Mouse (Mus musculus): ENCODE data around the gene Fgf11. TPM values are rescaled to one million over a fixed set of nuclear protein-coding genes. Genes with fewer than 3 reads are reported as not detected.

Fgf11 gene
- polyA plus RNA-seq, 1 experiment from 2014 or later: 1.2 TPM

DNA sequence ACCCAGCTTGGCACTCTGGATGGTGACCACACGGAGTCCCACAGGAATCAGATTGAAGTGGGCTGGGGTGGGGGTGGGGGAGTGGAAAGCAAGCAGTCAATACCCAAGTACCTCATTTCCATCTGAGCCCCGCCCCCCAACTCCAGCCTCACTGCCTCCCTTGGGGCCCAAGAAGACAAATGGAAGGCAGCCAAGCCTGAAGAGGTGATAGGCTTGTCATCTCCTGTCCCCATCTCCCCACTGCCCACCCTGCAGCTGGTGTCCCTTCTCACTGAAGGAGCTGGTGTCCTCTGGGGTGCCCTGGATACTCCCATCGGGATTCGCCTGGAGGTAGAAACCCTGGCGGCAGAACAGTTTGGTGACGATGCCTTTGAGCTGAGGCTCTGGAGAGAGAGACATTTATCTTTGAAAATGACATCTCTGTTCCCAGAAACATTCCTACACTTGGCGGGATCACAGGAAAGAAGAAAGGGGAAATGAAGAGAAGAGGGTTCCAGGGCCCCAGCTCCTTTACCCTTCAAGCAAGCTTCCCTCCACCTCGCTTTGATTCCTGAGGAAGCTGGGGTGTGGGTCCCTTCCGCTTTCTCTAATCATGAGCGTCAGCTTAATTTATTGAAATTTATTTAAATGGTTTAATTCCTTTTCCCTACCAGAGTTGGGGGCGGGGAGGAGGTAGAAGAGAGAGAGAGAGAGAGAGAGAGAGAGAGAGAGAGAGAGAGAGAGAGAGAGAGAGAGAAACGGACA lies 2.1 kb downstream of the Fgf11 start:
- Histone ChIP-seq H3K4me1 (replicated peaks; ENCODE audit: control insufficient read depth, insufficient read depth, low read length) (peaks cover 43% of the 10 kb centered on the region), H3K9me3 (ENCODE audit: control insufficient read depth, low read length) (no peaks in the 10 kb centered on the region), H3K36me3 (ENCODE audit: control insufficient read depth, insufficient read depth, low read length) (no peaks in the 10 kb centered on the region), H3K4me2 (peak overlapping the region; percentile 94), H3K4me3 (ENCODE audit: low read depth, low read length) (no peak overlapping the region), H3K9ac (ENCODE audit: low read depth, low read length) (no peak overlapping the region), H3K27me3 (replicated peaks; ENCODE audit: control insufficient read depth, insufficient read depth, low read length) (peaks cover 75% of the 10 kb centered on the region), H3K27ac (ENCODE audit: low read depth, low read length) (no peak overlapping the region)
- ATAC-seq (replicated peaks; ENCODE audit: low FRiP score) (no peak), DNase-seq (ENCODE audit: low spot score) (no peak)
- 37% methylated on average over 12 of the region's 12 CpGs for WGBS

DNA sequence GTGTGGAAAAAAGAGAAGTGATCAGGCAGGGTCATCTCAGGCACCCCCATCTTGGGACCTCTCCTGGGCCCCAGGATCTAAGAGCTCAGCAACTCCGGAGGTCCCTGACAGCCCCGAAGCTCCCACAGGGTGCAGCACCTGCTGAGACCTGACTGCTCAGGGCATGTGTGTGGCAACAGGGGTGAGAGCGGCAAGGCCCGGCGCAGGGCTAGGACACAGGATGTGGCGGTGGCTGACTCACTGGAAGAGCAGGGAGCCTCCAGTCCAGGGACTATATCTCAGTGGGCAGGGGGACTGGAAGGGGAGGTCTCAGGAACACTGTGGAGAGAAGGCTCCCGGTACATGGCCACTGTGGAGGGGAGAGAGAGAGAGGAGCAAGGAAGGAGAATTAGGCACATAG lies 3.7 kb downstream of the Fgf11 start:
- DNase-seq (ENCODE audit: low spot score) (no peak), ATAC-seq (replicated peaks; ENCODE audit: low FRiP score) (no peak)
- Histone ChIP-seq H3K9ac (ENCODE audit: low read depth, low read length) (no peak overlapping the region), H3K4me3 (ENCODE audit: low read depth, low read length) (no peak overlapping the region), H3K27ac (ENCODE audit: low read depth, low read length) (no peak overlapping the region), H3K36me3 (ENCODE audit: control insufficient read depth, insufficient read depth, low read length) (no peaks in the 10 kb centered on the region), H3K4me2 (no peak overlapping the region), H3K4me1 (replicated peaks; ENCODE audit: control insufficient read depth, insufficient read depth, low read length) (peaks cover 27% of the 10 kb centered on the region), H3K9me3 (ENCODE audit: control insufficient read depth, low read length) (no peaks in the 10 kb centered on the region), H3K27me3 (replicated peaks; ENCODE audit: control insufficient read depth, insufficient read depth, low read length) (peaks cover 58% of the 10 kb centered on the region)
- 70% methylated on average over 7 of the region's 7 CpGs for WGBS

DNA sequence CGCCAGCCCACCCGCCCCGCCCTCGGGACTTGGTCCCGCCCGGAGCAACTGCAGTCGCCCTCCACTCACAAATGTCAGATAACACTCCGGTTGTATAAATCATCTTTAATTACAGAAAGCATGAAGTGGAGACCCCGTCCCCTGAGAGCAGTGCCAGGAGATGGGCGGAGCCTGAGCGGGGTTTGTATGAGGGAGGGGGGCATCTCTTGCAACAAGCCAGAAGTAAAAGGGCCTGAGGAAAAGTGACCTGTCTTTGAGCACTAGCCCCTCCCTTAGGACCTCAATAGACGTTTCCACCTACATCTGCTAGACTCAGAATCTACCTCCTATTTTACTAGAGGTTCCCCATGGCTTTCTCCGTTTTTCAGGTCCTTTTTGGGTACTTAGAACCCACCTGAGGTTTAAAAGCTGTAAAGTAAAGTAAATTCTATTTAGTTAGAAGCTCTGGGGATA lies 5.6 kb downstream of the Fgf11 start:
- H3K4me3 ChIP-seq (ENCODE audit: low read depth, low read length): peak overlapping the region; percentile 48
- no peak for ATAC-seq (replicated peaks; ENCODE audit: low FRiP score)
- H3K4me2 ChIP-seq: peak overlapping the region; percentile 89
- no peaks in the 10 kb centered on the region for H3K36me3 ChIP-seq (ENCODE audit: control insufficient read depth, insufficient read depth, low read length)
- peaks cover 12% of the 10 kb centered on the region for H3K4me1 ChIP-seq (replicated peaks; ENCODE audit: control insufficient read depth, insufficient read depth, low read length)
- DNase-seq (ENCODE audit: low spot score): no peak
- no peak overlapping the region for H3K27ac ChIP-seq (ENCODE audit: low read depth, low read length)
- H3K27me3 ChIP-seq (replicated peaks; ENCODE audit: control insufficient read depth, insufficient read depth, low read length): peaks cover 41% of the 10 kb centered on the region
- no peaks in the 10 kb centered on the region for H3K9me3 ChIP-seq (ENCODE audit: control insufficient read depth, low read length)
- WGBS: 5% methylated on average over 13 of the region's 13 CpGs
- peak overlapping the region; percentile 44 for H3K9ac ChIP-seq (ENCODE audit: low read depth, low read length)

DNA sequence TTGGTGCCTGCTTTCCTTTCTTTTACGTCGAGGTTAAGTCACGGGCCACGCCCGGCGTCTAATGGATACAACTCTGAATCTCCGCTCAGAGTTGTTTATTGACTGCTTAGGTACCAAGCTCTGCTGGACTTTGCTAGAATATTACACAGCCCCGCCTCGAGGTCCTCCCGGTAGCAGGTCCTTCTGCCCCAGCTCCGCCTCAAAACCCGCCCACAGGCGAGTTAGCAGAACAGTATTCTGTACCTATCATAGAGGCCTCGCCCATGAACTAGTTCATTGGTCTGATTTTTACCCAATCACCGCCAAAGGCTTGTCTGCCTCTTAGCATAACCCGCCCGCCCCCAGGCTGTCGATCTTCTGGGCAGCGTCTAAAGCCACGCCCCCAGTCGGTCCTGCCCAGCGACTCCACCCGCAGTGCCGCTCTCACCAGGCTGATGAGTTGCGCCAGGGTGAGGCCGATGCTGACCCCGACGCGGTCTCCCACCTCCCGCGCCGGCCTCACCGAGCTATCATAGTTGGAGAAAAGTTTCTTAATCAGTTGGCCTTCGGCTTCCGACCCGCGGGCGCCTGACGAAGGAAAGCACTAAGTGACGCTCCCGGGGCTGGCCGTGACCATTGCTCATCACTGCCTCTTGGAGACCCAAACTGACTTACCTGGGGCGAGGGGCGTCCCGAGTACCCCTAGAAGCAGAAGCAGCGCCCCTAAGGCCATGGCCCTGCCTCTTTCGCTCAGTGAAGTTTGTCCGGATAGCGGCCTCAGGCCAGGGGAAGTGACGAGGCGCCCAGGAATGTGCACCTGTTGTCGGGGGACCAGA lies 6.3 kb downstream of the Fgf11 start, which contains the start of gene Chrnb1:
Gene Chrnb1, minus strand, starts transcription at position 776 of the 815 bp plus-strand sequence.
- H3K27ac ChIP-seq (ENCODE audit: low read depth, low read length): no peak within 1 kb of the TSS
- peak; percentile 99 for ATAC-seq (replicated peaks; ENCODE audit: low FRiP score)

DNA sequence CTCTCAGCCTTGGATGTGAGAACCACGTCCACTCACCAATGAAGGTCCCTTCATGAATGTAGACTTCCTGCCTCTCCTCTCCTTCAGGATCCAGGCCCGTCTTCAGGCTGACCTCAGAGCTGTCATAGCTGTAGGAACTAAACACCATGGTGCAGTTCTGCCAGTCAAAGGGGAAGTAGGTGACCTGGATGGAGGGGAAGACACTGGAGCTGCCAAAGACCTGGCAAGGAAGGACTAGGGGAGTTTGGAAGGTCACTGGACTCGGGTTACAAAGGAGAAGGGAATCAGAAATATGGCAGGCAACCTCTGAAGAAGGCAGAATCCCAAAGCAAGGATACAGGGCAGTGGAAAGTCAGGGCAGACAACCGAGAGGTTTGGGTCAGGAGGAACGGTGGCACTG lies 8.2 kb downstream of the Fgf11 start:
- Histone ChIP-seq H3K27ac (ENCODE audit: low read depth, low read length) (no peak overlapping the region), H3K4me2 (no peak overlapping the region), H3K9me3 (ENCODE audit: control insufficient read depth, low read length) (no peaks in the 10 kb centered on the region), H3K9ac (ENCODE audit: low read depth, low read length) (no peak overlapping the region), H3K4me3 (ENCODE audit: low read depth, low read length) (no peak overlapping the region), H3K27me3 (replicated peaks; ENCODE audit: control insufficient read depth, insufficient read depth, low read length) (peaks cover 17% of the 10 kb centered on the region; the same call in 1 of the 2 replicates), H3K4me1 (replicated peaks; ENCODE audit: control insufficient read depth, insufficient read depth, low read length) (0 out of 2 replicates have a peak, but pooled peaks cover 3% of the 10 kb centered on the region), H3K36me3 (ENCODE audit: control insufficient read depth, insufficient read depth, low read length) (no peaks in the 10 kb centered on the region)
- no peak for ATAC-seq (replicated peaks; ENCODE audit: low FRiP score)
- no peak for DNase-seq (ENCODE audit: low spot score)
- 56% methylated on average over 5 of the region's 5 CpGs for WGBS

More for the DNA sequence above, 6.3 kb downstream of the Fgf11 start, which contains the start of gene Chrnb1:
- Histone ChIP-seq H3K4me3 (ENCODE audit: low read depth, low read length) (peak within 1 kb of the TSS; percentile 48), H3K4me2 (peak within 1 kb of the TSS; percentile 89), H3K9me3 (ENCODE audit: control insufficient read depth, low read length) (no peaks in the 10 kb centered on the region), H3K4me1 (replicated peaks; ENCODE audit: control insufficient read depth, insufficient read depth, low read length) (peaks cover 8% of the 10 kb centered on the region; the same call in 1 of the 2 replicates), H3K36me3 (ENCODE audit: control insufficient read depth, insufficient read depth, low read length) (no peaks in the 10 kb centered on the region), H3K27me3 (replicated peaks; ENCODE audit: control insufficient read depth, insufficient read depth, low read length) (peaks cover 35% of the 10 kb centered on the region), H3K9ac (ENCODE audit: low read depth, low read length) (peak within 1 kb of the TSS; percentile 44)
- 1% methylated on average over 52 of the region's 52 CpGs for WGBS
- DNase-seq (ENCODE audit: low spot score): peak; percentile 89

DNA sequence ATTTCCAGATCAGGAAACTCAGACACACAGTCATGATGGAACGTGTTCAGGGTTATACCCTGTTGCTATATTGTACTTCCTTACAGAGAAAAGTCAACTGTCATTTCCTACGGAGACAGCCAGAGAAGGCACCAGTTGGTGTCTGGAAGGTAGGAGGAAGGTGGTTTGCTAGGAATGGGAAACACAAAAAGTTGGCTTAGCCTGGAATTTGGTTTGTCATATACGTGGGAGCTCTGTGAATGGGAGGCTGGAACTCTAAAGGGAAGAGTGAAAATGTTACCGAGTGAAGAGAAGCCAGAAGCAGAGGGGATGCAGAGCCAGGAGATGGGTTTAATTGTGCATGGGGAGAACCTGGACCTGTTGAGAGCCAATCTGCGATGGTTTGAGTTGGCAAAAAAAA lies 10.2 kb downstream of the Fgf11 start:
- no peak for DNase-seq (ENCODE audit: low spot score)
- no peak overlapping the region for H3K9ac ChIP-seq (ENCODE audit: low read depth, low read length)
- no peak overlapping the region for H3K4me2 ChIP-seq
- H3K9me3 ChIP-seq (ENCODE audit: control insufficient read depth, low read length): no peaks in the 10 kb centered on the region
- H3K4me3 ChIP-seq (ENCODE audit: low read depth, low read length): no peak overlapping the region
- peaks cover 5% of the 10 kb centered on the region; the same call in 1 of the 2 replicates for H3K27me3 ChIP-seq (replicated peaks; ENCODE audit: control insufficient read depth, insufficient read depth, low read length)
- H3K36me3 ChIP-seq (ENCODE audit: control insufficient read depth, insufficient read depth, low read length): no peaks in the 10 kb centered on the region
- no peak for ATAC-seq (replicated peaks; ENCODE audit: low FRiP score)
- no peak overlapping the region for H3K27ac ChIP-seq (ENCODE audit: low read depth, low read length)
- WGBS: 68% methylated on average over 5 of the region's 5 CpGs
- 0 out of 2 replicates have a peak, but pooled peaks cover 3% of the 10 kb centered on the region for H3K4me1 ChIP-seq (replicated peaks; ENCODE audit: control insufficient read depth, insufficient read depth, low read length)

DNA sequence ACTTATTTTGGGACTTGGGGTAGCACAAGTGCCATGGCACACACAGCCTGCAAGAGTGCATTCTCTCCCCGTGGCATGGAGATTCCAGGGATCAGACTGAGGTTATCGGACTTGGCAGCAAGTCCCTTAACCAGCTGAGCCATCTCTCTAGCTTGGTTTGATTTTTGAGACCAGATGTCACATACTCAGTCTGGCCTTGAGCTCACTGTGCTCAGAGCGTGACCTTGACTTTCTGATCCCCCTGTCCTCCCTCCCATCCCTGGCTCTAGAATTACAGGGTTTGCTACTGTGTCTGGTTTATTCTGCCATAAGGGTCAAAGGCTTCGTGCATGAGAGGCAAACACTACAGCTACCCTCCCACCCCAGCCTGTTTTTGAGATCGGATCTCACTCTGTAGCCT lies 12.2 kb downstream of the Fgf11 start:
- H3K4me3 ChIP-seq (ENCODE audit: low read depth, low read length): no peak overlapping the region
- H3K9me3 ChIP-seq (ENCODE audit: control insufficient read depth, low read length): no peaks in the 10 kb centered on the region
- H3K4me1 ChIP-seq (replicated peaks; ENCODE audit: control insufficient read depth, insufficient read depth, low read length): peaks cover 9% of the 10 kb centered on the region
- H3K27me3 ChIP-seq (replicated peaks; ENCODE audit: control insufficient read depth, insufficient read depth, low read length): 0 out of 2 replicates have a peak, but pooled peaks cover 2% of the 10 kb centered on the region
- no peak overlapping the region for H3K4me2 ChIP-seq
- ATAC-seq (replicated peaks; ENCODE audit: low FRiP score): no peak
- no peak overlapping the region for H3K27ac ChIP-seq (ENCODE audit: low read depth, low read length)
- H3K9ac ChIP-seq (ENCODE audit: low read depth, low read length): no peak overlapping the region
- no peak for DNase-seq (ENCODE audit: low spot score)
- WGBS: 58% methylated on average over 5 of the region's 5 CpGs
- no peaks in the 10 kb centered on the region for H3K36me3 ChIP-seq (ENCODE audit: control insufficient read depth, insufficient read depth, low read length)

DNA sequence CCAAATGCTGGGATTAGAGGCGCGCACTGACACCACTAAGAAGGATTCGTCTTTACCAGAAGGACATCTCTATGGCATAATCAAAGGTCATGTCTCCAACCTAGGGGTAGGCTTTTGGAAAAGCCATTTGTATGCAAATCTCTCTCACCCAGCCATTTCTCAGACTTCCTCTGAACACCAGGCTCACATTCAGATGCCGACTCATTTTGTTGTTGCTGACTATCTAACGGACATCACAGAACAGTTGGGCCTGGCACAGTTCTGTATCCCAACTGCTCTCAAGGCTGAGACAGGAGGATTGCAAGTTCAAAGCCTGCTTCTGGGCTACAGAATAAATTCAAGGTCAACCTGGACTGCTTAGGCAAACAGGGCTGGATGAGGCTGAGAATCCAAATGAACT lies 14.4 kb downstream of the Fgf11 start:
- Histone ChIP-seq H3K4me3 (ENCODE audit: low read depth, low read length) (no peak overlapping the region), H3K4me1 (replicated peaks; ENCODE audit: control insufficient read depth, insufficient read depth, low read length) (peaks cover 10% of the 10 kb centered on the region), H3K27ac (ENCODE audit: low read depth, low read length) (no peak overlapping the region), H3K4me2 (no peak overlapping the region), H3K27me3 (replicated peaks; ENCODE audit: control insufficient read depth, insufficient read depth, low read length) (0 out of 2 replicates have a peak, but pooled peaks cover 4% of the 10 kb centered on the region), H3K36me3 (ENCODE audit: control insufficient read depth, insufficient read depth, low read length) (no peaks in the 10 kb centered on the region), H3K9me3 (ENCODE audit: control insufficient read depth, low read length) (no peaks in the 10 kb centered on the region), H3K9ac (ENCODE audit: low read depth, low read length) (no peak overlapping the region)
- DNase-seq (ENCODE audit: low spot score) (no peak), ATAC-seq (replicated peaks; ENCODE audit: low FRiP score) (no peak)
- 81% methylated on average over 5 of the region's 5 CpGs for WGBS

Measured in liver, embryonic 11.5 days (tissue).